ENCODE assay signal across 27 mouse cellular contexts in genomic region chr7:122367303-122368007, GRCm38 (mm10).
A peak's percentile ranks its signal among the peaks of the same experiment; 100 is the strongest.
DNase-seq lines count a peak whose midpoint lies in the region; ATAC-seq lines count a peak whose summit lies in the region.
"Had no signal": no experiment of that assay in that cellular context is flagged by ENCODE, and none has a peak within 500 bp of the region (broad histone marks: within the 10 kb centered on the region; RNA-seq: fewer than 3 reads in every experiment).

No protein-coding gene starts in this region.

- no peaks in the 10 kb centered on the region for H3K9me3 ChIP-seq in hindbrain, embryonic 12.5 days (replicated peaks)
- H3K9me3 ChIP-seq: heart, embryonic 10.5 days; heart, embryonic 15.5 days; midbrain, embryonic 15.5 days had no signal

- no peak for ATAC-seq in activated CD4-positive, CD25-positive, alpha-beta regulatory T cell, adult 4 months
- ATAC-seq in hindbrain, embryonic 12.5 days (ENCODE audit: low FRiP score): no peak
- ATAC-seq: forebrain, embryonic 14.5 days; intestine, embryonic 16.5 days; midbrain, embryonic 15.5 days had no signal

- H3K27ac ChIP-seq in hindbrain, embryonic 12.5 days: no peak overlapping the region
- H3K27ac ChIP-seq: heart, embryonic 10.5 days; heart, embryonic 15.5 days; kidney, postnatal 0 days; liver, embryonic 14.5 days; macrophage; midbrain, embryonic 15.5 days; stomach, postnatal 0 days had no signal

- WGBS in hindbrain, embryonic 12.5 days: 85% methylated on average over 7 of the region's 7 CpGs

- H3K9ac ChIP-seq in hindbrain, embryonic 12.5 days: no peak overlapping the region
- H3K9ac ChIP-seq: heart, embryonic 15.5 days; liver, embryonic 14.5 days; midbrain, embryonic 15.5 days had no signal

- H3K4me2 ChIP-seq in hindbrain, embryonic 12.5 days (replicated peaks): no peak overlapping the region
- H3K4me2 ChIP-seq: heart, embryonic 15.5 days; midbrain, embryonic 15.5 days had no signal

- H3K27me3 ChIP-seq in hindbrain, embryonic 12.5 days: no peaks in the 10 kb centered on the region
- H3K27me3 ChIP-seq: heart, embryonic 15.5 days; midbrain, embryonic 15.5 days had no signal

- DNase-seq in heart, adult 11 months: peak; percentile 55
- DNase-seq in heart, adult 8-10 months (ENCODE audit: low spot score): no peak
- peak; percentile 60 for DNase-seq in right cerebral cortex, adult 18-20 months
- DNase-seq in right cerebral cortex, postnatal 4 days: no peak
- peak; percentile 57 for DNase-seq in right cerebral cortex, postnatal 14 days
- DNase-seq: adrenal gland, adult 2 months; adrenal gland, postnatal 36 days; cerebellum, adult 8-10 months; cerebellum, postnatal 36 days; kidney, adult 8-10 months; kidney, postnatal 4 days; liver; lung, adult 2 months; lung, postnatal 10 days; thymus, adult 18-20 months; thymus, postnatal 25 days had no signal

- H3K4me3 ChIP-seq in hindbrain, embryonic 12.5 days: no peak overlapping the region
- H3K4me3 ChIP-seq: heart, embryonic 10.5 days; heart, embryonic 15.5 days; midbrain, embryonic 15.5 days had no signal

- H3K4me1 ChIP-seq in hindbrain, embryonic 12.5 days: no peaks in the 10 kb centered on the region
- H3K4me1 ChIP-seq: heart, embryonic 10.5 days; heart, embryonic 15.5 days had no signal

- no peaks in the 10 kb centered on the region for H3K36me3 ChIP-seq in hindbrain, embryonic 12.5 days
- H3K36me3 ChIP-seq: heart, embryonic 10.5 days; heart, embryonic 15.5 days; midbrain, embryonic 15.5 days had no signal

Comparison
In these comparisons a context has a peak if more than half of its experiments do, and no peak if none do; other contexts are left out.
1. DNase-seq: peak in heart, adult 11 months (single experiment), right cerebral cortex, adult 18-20 months (single experiment) and right cerebral cortex, postnatal 14 days (single experiment); none in heart, adult 8-10 months (single experiment) and right cerebral cortex, postnatal 4 days (single experiment).